Mouse (Mus musculus) ovary, adult 18-20 months (tissue): Measurements from ENCODE around the gene Ssbp3.
A peak's percentile ranks its signal among the peaks of the same experiment; 100 is the strongest.

ENCODE experiments used
- DNase-seq: peaks from one replicate; pipeline ENCODE4 v3.0.0; 2022; ENCODE audit warnings: low spot score, mixed read lengths

Ssbp3 gene

DNA sequence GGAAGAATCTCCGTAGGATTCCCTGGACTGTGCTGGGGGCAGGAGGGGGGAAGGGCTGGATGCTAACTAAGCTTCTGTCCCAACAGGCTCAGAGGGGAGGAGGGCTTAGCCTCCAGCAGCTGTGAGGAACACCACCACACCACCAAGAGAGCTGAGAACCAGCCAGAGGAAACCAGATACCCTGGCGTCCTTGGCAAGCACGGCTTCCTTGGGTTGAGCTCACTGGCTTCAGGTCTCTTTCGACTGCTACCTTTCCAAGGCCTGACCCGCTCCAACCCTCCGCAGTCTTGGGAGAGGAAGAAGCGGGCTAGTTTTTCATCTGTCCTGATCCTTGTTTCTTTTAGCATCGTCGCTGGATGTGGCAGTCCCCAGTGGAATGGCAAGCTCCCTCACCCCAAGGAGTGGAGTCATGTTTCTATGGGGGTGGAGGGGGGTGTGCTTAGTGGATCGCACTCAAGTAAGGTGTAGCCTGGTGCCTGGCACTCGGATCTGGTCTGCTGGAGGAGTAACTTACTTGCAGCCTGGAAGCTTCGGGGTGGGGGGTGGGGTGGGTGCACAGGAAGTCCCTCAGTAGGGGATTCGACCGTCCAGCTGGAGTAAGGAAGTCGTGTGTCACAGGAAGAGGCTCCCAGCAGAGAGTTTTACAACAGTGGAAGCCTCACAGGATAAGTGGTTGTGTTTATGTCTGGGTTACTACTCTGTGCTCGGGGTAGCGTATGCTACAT, 2.6 kb upstream of the Ssbp3 start:
- DNase-seq = no peak

DNA sequence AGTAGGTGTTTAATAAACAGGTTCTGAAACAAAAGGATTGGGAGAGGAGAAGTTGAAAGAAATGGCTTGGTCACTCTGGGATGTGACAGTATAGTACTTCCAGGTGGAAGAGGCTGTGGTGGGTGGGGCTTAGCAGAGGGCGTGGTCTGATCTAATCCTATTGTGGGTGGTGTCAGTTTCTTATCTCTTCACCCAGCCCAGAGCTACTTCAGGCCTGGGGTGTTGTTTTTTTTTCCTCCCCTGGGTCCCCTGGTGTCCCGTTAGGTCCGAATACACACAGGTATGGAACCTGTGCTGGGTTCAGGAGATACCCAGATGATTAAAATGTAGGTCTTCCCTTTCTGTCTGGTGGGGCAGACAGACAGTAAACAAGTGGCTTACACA, 2.1 kb upstream of the Ssbp3 start:
- no peak for DNase-seq

DNA sequence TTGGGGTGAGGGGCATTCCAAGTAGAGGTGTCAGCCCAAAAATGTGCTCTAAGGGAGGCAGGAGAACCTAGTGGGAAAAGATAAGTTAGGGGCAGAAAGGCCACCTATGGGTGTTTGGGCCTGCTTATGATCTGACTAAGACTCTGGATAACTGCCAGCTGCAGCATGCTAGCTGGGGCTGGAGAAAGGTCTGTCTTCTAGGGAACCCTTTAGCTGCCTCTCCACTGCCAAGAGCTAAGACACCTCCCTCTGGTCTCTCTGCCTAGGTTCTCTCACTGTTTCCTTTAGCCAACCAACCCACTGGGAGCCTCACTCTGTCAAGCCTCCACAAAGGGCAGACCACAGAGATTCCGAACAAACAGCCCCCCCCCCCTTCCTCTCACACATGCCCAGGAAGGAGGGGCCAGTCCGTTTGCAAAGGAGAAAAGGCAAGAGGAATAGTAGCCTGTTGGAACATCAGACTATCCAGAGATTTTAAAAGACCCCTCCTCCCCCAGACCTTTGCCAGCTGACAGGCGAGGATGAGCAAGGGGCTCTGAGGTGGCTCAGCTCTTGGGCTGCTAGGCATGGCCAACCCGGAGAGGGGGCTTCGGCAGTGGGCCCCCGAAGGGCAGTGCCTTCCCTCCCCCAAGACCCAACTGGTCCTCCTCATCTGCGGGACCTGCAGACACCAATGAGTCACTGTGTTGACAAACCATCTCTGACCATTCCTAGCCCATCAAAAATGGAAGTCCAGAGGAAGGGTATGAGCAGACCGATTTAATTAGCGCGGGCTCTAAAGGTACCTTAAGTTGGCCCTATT, 1.4 kb upstream of the Ssbp3 start:
- peak; percentile 75 for DNase-seq

DNA sequence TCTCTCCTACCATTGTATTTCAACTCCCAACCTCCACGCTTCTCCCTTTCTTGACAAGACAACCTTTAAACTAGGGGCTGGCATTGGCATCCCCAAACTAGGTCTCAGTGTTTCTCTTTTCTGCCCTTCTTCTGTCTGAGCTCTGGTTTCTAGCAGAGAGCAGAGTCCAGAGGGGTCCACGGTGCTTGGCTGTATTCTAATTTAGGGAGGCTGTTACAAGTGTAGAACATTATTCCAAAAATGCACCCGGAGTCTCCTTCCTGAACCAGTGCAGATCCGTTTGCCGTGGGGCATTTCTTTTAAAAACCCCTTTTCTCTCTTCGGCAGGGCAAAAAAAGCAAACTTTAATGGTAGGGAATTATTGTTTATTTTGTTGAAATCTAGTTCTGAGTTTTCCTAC, 704 bp upstream of the Ssbp3 start:
- no peak for DNase-seq

DNA sequence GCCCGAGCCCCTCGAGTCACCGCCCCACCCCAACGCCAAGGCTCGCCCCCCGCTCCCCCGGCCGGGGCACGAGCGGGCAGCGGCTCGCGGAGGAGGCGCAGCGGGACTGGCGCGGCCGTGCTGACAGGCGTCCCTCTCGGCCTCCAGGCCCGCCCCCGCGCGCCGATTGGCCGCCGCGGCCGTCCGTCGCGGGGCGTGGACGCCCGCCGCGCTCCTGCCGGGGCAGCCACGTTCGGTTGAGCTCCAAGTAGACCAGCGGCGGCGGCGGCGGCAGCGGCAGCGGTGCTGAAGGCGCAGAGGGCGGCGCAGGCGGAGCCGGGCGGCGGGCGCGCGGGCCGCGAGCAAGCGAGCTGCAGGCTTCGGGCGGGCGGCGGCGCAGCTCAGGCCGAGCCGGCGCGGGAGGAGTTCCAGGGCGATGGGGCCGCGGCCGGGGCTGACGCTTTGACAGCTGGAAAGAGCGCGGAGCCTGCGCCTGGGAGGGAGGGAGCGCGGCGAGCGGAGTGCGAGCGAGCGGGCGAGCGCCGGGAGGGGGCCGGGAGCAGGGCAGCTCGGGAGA, 823 bp downstream of the Ssbp3 start:
- DNase-seq = peak; percentile 94

DNA sequence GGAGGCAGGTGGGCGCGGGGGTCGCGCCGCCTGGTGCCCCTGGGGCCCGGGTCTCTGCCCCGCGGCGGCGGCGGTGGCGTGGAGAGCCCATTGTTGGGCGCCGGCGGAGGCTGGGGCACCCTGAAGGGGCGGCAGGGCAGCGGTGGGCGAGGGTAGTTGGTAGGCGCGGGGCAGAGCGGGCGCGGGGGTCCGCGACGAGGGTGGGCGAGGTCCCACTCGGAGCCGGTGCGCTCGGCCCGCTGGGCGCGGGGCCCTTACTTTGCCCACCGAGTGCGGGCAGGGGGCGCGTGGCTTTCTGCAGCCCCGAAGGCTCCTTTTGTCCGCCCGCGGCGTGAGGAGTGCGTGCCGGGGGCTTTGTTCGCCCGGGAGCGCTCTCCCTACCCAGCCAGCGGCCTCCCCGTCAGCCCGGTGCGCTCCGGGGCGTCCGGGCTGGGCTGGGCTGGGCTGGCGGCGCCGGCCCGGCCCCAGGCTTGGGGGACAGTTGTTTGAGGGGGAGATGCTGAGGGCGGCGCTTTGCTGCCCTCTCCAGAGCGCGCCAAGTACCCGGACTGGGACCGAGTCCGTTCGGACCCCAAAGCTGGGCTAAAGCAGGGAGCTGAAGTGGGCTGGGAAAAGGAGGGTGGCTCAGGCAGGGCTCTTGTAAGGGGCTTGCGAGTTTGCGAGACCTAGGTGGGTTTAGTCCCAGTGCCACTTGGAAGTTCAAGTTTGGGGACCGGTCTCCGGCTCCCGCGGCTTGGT, 1.6 kb downstream of the Ssbp3 start:
- no peak for DNase-seq

DNA sequence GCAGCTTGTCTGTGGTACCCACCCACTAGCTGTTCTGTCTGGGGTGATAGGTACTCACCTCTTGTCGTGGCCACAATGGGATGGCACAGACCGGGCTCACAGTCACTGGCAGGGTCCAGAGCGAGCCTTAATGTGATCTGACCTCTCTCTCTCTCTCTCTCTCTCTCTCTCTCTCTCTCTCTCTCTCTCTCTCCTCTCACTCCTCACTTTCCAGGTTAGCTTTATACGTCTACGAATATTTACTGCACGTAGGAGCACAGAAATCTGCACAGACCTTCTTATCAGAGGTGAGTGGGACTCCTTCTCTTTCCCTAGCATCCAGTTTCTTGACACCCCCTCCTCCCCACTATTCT, 2.2 kb downstream of the Ssbp3 start:
- no peak for DNase-seq

DNA sequence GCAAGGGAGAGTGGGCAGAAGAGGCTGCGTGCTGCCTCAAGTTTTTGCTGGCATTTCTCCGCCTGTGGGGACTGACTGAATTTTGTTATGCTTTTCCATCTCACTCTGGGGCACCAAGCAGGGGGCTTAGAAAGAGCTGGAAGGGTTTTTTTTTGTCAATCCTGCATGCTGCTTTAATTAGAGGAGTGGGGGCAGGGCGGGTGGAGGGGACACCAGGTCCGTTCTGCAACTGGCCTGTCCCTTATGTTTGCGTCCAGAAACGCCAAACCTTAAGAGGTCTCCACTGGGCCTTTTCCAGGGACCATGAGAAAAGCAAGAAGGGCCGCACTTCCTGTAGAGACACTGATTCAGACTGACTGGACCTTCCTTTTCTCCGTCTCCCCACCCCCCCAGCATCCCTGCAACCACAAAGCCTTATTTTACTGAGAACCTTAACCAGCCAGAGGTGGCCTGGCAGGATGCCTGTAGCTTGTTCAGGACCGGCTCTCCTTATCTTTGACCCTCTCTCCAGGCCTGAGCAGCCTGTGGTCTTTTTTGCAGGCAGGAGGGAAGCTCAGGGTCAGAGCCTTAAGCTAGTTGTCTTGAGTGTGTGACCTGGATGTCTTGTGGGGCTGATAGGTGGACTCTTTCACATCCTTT, 3.0 kb downstream of the Ssbp3 start:
- DNase-seq = peak; percentile 51

DNA sequence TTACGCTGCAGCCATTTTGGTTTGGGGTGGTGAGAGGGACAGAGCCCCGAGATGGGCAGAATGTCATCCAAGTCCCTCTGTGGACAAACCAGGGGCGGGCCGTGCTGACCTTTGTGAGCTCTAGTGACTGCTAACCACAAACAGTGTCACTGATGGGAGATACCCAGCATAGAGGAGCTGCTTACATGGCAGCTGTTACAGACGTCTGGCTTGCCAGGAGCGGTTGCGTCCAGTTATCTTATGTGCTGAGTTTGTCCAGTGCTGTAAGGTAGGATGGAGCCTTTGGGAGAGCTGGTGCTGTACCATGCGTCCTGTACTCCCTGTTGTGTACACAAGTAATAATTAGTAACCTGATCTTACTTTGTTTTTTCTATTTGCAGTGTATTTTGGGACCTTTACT, 4.8 kb downstream of the Ssbp3 start:
- DNase-seq = no peak

DNA sequence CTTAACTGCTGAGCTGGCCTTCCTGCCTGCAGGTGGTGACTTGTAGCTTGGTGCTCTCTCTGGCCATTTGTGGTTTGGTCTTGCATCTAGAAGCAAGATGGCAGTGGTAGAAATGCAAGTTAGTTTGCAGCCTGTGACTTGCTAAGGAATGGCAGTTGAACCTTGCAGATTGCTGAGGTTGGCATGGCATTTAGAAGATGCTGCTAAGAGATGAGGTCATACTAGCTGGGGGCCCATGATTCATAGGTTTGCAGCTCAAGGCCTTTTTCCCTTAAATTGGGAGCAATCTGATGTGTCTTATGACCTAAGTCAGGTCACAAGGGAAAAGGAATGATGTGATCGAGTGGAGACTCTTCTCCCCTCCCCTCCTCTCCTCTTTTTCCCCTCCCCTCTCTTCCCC, 7.8 kb downstream of the Ssbp3 start:
- DNase-seq = no peak

DNA sequence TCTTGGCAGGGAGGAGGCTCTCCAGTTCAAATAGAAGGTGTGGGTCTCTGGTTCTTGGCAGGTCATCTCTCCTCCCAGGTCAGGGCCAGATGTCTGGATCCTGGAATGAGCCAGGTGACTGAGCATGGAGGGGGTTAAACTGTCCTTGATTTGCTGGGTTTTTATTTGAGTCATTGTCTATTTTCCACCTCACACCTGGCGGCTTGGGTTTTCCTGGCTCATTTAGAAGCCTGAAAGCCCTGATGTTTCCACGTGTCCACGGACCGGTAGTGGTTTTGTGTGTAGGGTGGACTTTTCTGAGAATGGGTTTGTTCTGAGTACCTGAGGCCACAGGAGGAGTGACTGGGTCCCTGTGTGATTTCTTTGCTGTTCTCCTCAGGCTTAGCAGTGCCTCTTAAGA, 9.6 kb downstream of the Ssbp3 start:
- no peak for DNase-seq

DNA sequence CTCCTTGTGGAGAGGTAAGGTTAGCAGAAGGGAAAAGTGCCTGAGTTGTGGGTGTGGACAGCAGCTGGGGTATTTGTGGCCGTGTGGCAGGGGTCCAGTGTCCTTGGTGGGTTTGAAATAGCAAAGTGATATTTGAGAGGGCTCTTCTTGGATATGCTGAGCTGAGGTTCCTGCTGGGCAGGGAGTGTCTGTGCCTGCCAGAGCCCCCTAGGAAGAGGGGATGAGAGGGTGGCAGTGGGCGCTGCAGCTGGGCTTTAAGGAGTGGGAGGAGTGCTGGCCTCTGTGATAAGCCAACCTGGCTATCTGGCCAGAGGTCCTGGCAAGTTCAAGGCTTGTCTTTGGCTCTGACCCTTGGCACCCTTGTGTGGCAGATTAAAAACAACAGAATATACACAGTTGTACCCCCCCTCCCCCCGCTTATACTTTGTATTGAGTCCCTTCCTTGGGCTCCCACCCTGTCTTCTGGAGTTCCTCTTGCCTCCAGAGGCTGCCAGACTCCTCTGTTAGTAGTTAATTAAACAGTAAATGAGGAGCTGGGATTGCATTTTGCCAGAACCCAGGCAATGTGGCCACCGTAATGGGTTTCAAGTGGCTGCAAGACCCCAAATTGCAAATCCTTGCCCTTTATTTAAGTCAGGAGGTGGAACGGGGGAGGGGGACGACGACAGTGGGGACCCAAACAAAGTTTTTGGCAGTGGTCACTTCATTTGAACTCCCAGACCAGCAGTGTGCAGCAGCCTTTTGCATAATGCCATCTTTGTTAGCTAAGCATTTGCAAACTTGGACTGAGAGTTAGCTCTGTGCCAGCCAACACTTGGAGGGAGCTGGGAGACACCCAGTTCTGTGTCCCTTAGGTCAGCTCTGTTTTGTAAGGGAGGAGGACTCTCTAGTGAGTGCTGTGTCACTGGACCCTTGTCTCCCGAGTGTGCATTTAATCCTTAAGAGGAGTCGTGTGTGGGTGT, 11.2 kb downstream of the Ssbp3 start:
- no peak for DNase-seq

DNA sequence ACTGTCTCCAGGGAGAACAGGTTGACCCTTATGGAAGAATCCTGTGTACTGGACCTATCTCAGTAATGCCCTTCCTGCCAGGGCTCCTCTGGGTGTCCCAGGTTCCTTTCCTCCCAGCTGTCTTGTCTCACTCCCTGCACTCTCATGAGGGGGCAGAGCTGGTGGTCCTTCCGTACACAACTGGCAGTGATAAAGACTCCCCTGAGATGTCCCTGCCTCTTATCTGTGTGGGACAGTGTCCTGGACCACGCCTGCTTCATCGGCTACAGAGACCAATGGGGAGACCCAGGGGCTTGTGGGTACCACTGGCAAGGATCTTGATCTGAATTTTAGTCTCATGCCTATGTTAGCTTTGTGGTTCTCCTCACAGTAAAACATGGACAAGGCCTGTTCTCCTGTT, 12.4 kb downstream of the Ssbp3 start:
- DNase-seq = no peak

DNA sequence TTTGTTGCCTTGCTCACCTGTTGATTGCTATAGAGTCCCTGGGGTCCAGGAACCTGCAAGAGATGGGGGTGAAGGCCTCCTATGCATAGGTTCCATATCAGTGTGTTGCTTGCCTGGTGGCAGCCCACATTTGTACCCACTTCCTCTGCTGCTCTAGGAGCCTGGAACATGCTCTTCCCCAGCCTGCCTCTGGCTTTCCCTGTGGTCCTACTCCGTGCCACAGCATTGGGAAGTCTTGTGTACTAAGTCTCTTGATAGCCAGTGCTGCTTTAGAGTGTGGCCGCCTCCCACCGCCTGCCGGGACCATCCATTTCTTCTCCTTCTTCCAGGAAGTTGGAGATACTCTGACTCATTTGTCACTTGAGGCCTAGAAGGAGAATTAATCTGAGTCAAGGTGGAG, 13.7 kb downstream of the Ssbp3 start:
- no peak for DNase-seq

DNA sequence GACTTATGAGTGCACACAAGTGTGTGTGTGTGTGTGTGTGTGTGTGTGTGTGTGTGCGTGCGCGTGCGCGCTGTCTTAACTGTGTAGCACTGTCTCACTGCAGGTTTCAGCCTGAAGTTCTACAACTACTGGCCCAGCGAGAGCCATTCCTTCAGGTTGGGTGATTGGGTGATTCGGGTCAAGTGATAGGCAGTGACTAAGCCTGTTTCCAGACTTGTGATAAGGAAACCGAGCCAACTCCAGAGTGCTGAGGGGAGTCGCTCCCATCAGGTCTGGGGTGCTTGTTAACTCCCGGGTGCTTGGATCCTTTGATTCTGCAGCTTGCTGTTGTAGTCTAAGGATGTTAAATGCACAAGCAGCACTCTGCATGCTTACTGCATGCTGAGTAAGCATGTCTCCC, 14.4 kb downstream of the Ssbp3 start:
- DNase-seq = no peak

DNA sequence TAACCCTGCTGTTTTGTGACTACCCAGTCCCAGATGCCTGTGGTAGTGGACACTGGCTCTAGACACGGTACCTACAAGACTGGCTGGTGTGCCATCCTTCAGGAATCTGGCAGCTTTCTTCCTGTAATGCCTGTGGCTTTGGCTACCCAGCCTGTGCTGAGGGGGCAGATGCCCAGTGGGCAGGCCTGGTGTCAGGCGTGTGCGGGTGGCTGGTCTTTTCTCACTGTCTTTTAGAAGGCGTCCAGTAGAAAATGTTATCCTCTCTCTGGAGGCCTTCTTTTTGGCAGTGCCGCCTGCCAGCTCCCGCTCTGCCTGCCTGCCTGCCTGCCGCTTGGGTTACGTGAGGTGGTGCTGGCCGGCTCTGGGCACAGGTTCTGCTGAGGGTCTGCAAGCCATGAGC, 15.9 kb downstream of the Ssbp3 start:
- no peak for DNase-seq

DNA sequence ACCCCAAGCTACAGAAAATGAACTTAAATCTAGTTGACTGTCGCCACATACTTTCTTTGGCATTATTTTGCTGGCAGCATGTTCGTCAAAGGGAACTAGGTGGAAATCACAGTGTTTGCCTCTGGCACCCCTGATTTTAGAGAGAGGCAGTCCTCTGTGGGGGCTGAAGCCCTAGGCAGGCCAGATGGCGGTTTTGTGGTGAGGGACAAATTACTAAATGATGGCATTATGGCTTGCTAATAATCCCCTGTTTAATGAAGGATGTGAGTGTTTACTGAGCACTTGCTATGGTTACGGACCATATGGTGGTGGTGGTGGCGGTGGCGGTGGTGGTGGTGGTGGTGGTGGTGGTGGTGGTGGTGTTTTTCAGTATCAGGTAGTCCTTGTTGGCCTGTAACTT, 16.5 kb downstream of the Ssbp3 start:
- no peak for DNase-seq

DNA sequence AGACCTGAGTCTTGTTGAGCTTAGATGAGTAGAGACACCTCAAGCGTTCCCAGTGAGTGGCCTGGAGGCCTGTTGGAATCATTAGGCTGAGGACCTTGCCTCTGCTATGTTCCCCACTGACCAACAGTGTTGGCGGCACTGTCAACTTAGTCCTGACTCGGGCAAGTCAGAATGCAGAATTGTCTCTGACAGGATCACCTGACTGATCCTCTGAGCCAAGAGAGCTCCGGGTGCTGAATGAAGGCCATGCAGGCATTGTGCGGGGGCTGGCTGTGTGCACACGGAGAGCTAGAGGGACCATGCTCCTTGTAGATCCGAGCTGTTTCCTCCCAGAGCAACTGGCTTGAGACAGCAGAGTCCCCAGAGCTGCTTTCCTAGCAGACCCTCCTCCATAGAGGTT, 18.5 kb downstream of the Ssbp3 start:
- DNase-seq = no peak

DNA sequence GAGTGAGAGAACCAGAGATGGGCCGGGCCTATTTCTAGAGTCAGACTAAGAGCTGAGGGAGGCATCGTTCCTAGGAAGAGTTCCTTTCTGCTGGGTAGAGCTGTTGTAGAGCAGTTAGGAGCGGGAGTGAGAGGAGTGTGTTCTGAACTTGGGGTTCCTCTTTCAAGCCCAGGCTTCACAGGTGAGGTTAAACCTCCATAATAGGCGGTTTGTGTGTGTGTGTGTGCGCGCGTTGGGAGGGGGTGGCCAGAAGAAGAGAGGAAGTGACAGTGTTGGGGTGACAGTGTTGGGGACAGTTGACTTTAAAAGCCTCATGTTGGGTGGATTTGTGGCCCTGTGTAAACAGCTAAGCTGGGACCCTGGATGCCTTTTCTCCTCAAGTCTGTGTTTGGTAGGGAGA, 22.1 kb downstream of the Ssbp3 start:
- DNase-seq = no peak

DNA sequence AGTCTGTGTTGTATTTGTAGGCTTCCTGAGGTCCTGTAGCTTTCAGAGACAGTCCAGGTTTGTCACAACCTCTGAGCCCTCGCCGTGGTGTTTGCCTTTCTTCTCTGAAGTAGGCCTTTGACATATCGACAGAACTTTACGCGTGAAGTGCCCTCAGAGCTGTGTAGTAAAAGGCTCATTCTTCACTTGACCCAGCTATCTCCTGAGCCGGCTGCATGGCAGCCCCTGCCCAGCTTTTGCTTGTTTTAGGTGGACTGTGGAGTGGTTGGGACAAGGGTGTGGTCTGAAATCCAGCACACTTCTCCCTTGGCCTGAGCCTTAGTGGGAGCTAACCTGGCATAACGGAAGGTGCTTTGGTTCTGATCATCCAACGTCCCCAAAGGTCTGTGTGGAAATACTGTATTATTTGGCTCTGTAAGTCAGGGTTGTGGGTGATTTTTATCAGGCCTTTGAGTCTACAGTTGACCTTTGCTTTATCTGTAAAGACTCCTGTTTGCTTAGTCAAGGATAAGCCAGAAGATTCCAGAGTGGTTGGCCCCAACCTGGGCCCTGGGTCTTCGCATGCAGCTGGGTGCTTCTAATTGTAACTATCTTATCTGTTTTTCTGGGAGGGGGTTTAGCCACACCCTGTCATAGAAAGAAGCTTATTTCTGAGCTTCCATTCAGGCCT, 23.4 kb downstream of the Ssbp3 start:
- DNase-seq = no peak
